Mouse (Mus musculus) B cell, adult 2 months (primary cell): ENCODE measurements around the gene Olfr1111.
"Not testable (repeated sequence)": the region's sequence is repeated elsewhere in the genome, so short reads cannot be mapped to it uniquely, and the experiment has no call there.

ENCODE experiments used
- DNase-seq, 2 experiments: peaks; one replicate each; pipeline ENCODE4 v3.0.0; 2022

The Olfr1111 gene

GRCm38 (mm10) chr2:87152524-87152923 lies at the start of gene Olfr1111:
TSS of gene Olfr1111 (minus strand) at chr2:87152624.
- no peak for DNase-seq

GRCm38 (mm10) chr2:87187498-87187897 lies 35.1 kb upstream of the Olfr1111 start, which contains the start of gene Olfr1112:
TSS of gene Olfr1112 (plus strand) at chr2:87187798.
- DNase-seq: no peak

DNA sequence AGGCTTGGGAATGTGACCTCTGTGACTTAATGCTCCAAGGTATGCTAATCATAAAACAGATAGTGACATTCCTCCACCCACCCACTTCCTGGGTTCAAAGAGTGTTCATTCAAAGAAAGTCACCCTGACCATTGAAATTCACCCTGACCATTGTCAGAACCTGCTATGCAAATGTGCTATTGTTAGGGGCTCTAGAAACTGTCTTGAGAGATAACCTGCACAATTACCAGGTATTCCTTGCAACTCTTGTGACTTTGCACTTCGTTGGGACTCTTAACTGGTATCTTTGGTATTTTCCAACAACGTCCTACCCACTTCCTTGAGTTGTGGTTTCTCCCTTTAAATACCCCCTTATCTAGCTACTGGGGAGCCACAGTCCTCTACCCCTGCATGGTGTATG lies 15.3 kb upstream of the Olfr1111 start:
- not testable (repeated sequence) for DNase-seq

DNA sequence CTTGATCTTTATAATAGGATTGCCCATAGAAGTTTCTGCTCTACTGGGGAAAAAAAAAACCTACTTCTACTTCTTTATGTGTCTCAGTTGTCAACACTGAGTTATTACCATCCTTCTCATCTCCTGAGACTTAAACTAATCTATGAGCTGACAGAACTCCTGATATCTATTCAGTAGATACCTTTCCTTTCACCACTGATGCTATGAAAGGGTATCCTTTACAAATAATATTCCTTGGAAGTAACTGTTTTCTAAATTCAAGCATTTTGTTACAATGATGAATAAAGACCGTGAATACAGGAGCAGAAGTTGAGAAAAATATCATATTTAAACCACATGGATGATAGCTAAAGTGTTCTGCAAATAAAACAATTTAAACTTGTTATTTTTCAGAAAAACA lies 12.2 kb downstream of the Olfr1111 start, which contains the start of gene Olfr1110:
Olfr1110 (minus strand) TSS at position 101 of the 400 bp plus-strand sequence.
- no peak for DNase-seq

DNA sequence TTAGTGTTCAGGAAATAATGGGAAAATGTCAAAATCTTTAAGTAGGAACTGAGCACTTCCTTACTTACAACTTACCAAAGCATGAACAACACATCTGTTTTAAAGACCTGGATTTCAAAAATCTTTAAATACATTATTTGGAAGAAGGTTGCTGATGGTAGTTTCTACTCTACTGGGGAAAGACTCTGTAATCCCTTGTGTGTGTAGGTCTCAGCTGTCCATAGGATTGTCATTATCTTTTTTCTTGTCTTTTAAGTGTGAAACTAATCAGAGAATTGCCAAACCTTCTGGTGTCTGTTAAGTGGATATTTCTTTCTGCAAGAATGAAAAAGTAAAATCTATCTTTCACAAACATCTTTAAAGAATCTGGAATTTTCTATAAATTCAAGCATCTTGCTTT lies 38.0 kb downstream of the Olfr1111 start, which contains the start of gene Olfr259:
Olfr259 (minus strand) TSS at position 101 of the 400 bp plus-strand sequence.
- no peak for DNase-seq
